Mouse (Mus musculus): ENCODE data around the gene Pawr.

The Pawr gene

GRCm38 (mm10) chr10:108356601-108357187 is 24.8 kb downstream of the Pawr start:
- no peak for DNase-seq (ENCODE audit: low spot score)

- no peak for DNase-seq (ENCODE audit: low spot score)
These were observed 28.1 kb downstream of the Pawr start for GRCm38 (mm10) chr10:108359974-108360373.

- DNase-seq (ENCODE audit: low spot score) = no peak
These were observed 28.9 kb downstream of the Pawr start for GRCm38 (mm10) chr10:108360801-108361200.

DNA sequence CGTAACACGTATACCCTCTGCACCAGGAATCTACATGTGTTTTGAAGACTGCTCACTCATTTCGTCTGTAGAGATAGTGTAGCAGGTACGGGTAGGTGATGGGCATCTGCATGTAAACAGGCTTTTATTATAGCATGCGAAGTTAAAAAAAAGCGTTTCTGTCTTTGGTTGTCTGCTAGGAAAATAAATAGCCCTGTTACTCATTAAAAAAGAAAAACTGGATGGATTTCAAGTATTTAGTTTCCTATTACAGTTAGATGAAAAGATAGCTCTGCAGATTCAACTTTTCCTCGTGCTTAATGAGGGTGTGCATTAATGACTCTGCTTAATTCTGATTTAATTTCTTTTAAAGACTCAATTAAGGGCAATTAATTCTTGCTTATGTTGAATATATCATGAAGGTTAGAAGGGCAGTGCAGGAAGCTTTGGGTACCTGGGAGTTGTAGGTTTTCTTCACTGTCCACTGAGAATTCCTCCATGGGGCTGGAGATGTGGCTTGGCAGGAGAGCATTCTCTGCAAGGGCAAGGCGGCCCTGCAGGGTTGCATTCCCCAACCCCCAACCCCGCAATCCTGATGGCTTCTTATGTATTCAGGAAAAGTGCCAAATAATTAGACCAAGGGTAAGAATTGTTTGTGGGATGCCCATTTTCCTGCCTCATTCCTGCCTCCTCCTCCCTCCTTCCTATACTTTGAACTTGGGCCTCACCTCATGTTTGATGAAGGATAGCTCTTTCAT is 29.7 kb downstream of the Pawr start:
- DNase-seq (ENCODE audit: low spot score) = no peak

GRCm38 (mm10) chr10:108363932-108364331 is 32.0 kb downstream of the Pawr start:
- DNase-seq (ENCODE audit: low spot score) = no peak

DNA sequence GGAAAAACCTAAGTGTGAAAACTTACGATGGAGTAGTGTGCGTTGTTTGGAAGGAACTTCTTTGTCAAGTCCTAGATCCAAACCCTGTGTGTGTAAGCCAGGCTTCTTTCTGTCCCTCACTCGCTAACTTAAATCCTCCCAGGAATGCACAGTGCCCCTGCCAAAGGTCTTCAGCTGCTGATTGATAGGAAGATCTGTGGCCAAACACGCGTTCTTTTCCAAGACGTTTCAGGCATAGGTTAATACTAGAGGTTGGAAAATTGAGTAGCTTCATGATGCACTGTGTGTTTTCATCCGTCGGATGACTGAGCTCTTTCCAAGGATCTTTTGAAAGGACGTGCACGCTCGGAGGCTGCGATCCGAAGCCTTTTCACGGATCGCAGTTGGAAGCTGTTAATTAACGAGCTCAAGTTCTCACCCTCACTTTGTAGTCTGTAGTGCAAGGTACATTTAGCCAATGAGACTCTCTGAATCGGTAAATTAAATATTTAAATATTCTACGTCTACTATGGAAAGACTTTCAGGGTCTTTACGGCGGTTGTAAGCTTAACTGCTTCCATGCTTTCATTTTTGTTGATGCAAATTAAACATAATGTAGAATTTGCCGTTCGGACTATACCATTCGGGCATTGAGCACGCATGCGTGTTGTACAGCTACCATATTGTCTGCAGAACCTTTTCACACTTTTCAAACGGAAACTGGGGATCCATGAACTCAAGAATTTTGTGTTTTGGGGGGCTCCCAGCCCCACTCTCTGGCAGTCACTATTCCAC is 33.2 kb downstream of the Pawr start:
- DNase-seq (ENCODE audit: low spot score) = no peak

GRCm38 (mm10) chr10:108366251-108366650 is 34.3 kb downstream of the Pawr start:
- DNase-seq (ENCODE audit: low spot score) = no peak

DNA sequence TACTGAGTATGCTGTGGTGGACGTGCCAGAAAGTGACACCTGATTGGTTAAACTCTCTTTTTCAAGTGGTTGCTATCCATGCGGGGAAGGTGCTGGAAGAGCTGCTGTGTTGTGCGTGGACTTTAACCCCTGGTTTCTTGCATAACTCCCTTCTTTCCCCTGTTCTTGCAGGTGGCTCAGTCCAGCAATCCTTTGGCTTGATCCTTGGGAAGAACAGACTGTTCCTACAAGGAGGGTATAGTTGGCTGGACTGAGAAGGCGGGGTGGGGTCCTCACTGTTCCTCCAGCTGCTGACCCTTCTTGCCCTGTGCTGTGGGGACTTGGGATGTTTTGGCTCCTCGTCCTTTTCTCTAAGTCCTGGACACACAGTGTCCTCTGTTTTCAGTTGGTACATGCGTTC is 36.4 kb downstream of the Pawr start:
- DNase-seq (ENCODE audit: low spot score) = no peak

DNA sequence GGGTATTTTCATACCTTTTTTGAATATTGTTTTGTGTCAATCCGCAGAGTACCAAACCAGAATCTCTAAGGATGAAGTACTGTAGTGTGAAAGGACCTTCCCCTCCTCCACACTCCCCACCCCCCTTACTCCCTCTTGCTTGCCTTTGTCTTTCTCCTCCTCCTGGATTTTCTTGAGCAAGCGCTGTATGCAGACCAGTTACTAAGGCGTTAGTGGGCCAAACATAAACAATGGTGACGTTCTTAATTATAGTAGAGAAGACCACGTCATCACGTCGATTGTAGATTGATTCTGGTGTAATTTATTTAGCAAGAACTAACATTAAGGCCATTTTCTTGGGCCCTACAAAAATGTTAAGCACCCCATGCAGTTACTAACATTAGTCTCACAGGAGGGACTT is 40.3 kb downstream of the Pawr start:
- DNase-seq (ENCODE audit: low spot score) = no peak

GRCm38 (mm10) chr10:108372858-108373257 is 40.9 kb downstream of the Pawr start:
- no peak for DNase-seq (ENCODE audit: low spot score)

GRCm38 (mm10) chr10:108375796-108376195 is 43.9 kb downstream of the Pawr start:
- DNase-seq (ENCODE audit: low spot score) = no peak

- DNase-seq (ENCODE audit: low spot score) = no peak
These were observed 44.4 kb downstream of the Pawr start for GRCm38 (mm10) chr10:108376366-108376765.

DNA sequence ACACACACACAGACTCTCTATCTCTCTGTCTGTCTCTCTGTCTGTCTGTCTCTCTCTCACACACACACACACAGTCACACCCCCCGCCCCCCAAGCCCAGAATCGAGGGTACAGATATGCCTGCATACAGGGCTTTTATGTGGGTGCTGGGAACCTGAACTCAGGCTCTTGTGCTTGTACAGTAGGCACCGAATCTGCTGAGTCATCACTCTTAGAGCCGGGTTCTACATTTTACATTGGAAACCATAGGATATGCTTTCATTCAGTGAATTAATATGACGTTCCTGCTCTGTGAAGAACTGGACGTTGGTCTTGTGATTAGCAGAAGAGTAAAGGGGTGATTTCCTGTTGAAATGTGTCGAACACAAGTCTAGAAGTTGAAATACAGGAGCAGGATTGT is 45.4 kb downstream of the Pawr start:
- no peak for DNase-seq (ENCODE audit: low spot score)

DNA sequence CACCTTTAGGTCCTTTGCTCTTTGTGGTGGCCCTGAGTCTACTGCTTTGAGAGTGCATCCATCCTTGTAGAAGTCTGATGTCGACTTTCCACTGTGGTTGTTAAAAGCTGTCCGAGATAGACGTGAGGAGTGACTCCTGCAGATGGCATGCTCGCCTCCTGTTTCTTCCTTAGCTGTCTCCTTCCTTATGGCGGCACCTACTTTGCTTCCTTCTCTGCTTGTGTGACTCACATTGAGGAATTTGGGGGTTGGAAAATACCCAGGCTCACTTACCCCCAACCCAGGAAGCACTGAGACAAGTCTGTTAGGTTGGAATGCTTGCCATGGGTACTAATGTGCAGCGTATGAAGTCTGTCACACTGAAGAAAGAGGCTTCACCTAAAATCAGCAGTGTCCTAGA is 46.1 kb downstream of the Pawr start:
- no peak for DNase-seq (ENCODE audit: low spot score)

- no peak for DNase-seq (ENCODE audit: low spot score)
These were observed 46.6 kb downstream of the Pawr start for GRCm38 (mm10) chr10:108378479-108378878.

DNA sequence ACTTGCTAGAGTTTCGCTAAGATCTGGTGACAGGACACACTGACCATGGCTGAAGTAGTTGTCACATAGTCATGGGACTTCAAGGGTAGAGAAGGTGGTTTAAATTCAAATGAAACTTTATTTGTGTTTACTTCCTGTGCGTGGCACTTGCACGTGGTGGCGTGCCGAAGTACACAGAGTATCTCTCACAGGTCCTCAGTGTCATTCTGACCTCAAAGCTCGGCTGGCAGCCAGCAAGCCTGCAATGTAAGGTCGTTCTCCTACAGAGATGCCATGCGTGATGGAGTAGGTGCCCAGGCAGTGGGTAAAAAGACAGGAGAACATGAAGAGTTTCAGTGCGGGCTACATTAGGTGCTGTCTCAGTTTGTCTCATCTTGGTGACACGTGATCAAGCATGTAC is 48.8 kb downstream of the Pawr start:
- DNase-seq (ENCODE audit: low spot score) = no peak

GRCm38 (mm10) chr10:108384153-108384769 is 52.3 kb downstream of the Pawr start:
- DNase-seq (ENCODE audit: low spot score) = no peak

DNA sequence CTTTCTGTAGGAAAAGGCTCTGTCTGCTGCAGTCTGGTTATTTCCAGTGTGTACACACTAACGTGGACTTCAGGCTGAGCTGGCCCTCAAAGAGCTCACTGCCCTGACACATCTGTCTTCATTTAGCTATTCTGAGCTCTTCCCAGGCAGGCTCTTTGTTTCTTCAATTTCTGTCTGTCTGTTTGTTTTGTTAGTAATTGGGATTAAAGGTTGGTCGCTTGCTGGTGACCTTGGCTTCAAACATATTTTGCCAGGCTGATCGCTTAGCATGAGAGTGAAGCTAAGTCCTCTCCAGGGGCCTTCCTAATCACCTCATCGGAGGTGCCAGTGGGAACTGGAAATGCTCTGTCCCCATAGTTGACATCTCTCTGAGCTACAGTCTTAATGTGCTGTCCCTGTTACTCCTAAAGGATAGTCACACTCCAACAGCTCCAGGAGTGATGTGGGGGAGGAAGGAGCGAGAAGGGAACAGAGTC is 53.6 kb downstream of the Pawr start:
- no peak for DNase-seq (ENCODE audit: low spot score)

DNA sequence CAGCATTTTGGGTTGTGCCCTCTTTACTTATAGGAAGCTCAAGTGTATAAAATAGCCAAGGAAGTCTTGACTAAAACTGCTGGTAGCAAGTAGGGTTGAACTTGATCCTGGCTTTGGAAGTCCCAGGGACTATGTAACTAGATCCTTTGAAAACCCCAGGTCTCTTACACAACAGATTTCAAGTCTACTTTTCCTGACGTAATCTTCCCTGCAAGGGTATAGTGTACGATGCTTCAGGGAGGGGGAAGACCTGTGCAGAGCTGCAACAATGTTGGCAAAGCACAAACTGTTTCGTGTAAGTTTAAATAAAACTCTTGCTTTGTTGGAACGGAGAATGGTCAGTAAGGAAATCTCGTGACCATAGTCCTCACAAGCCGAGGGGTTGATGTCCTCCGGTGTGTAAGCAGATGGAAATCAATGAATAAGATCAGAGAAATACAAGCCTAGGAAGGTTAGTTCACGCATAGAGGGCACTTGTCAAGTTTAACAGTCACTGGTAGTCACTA is 56.5 kb downstream of the Pawr start:
- DNase-seq (ENCODE audit: low spot score) = no peak

GRCm38 (mm10) chr10:108389178-108389926 is 57.4 kb downstream of the Pawr start:
- no peak for DNase-seq (ENCODE audit: low spot score)

- no peak for DNase-seq (ENCODE audit: low spot score)
These were observed 58.0 kb downstream of the Pawr start for GRCm38 (mm10) chr10:108389927-108390287.

Measured in spleen, adult 12 weeks (tissue).